Mouse (Mus musculus) E14TG2a.4 (cell line): ENCODE results near the gene Slc12a6.
"Not testable (repeated sequence)": the region's sequence is repeated elsewhere in the genome, so short reads cannot be mapped to it uniquely, and the experiment has no call there.

Experiments used
- H3K27me3 ChIP-seq: 2 replicates; pipeline ENCODE4 v1.6.1; 2014; ENCODE audit warnings: low read length, control low read depth; ENCODE audit not compliant: insufficient read depth
- H3K36me3 ChIP-seq: 2 replicates; pipeline ENCODE4 v1.6.1; 2014; ENCODE audit warnings: low read length, control low read depth; ENCODE audit not compliant: insufficient read depth
- H3K4me1 ChIP-seq: replicated peaks from 2 replicates; pipeline ENCODE4 v1.6.1; 2014; ENCODE audit warnings: low read depth, low read length, control low read depth
- H3K4me3 ChIP-seq: replicated peaks from 2 replicates; pipeline ENCODE4 v1.5.1; 2014; ENCODE audit warnings: mild to moderate bottlenecking, low read length
- H3K9me3 ChIP-seq: 2 replicates; pipeline ENCODE4 v1.6.1; 2014; ENCODE audit warnings: low read length, control low read depth
- CTCF ChIP-seq: conservative IDR thresholded peaks from 2 replicates; pipeline ENCODE4 v1.5.1; 2014; ENCODE audit warnings: low read length
- NANOG ChIP-seq: IDR thresholded peaks from 2 replicates; pipeline ENCODE4 v1.6.1; 2014; ENCODE audit warnings: borderline replicate concordance, low read length, mixed read lengths
- POU5F1 ChIP-seq: IDR thresholded peaks from 2 replicates; pipeline ENCODE4 v1.6.1; 2014; ENCODE audit warnings: low read length, borderline replicate concordance

The Slc12a6 gene

GRCm38 (mm10) chr2:112267547-112268269, 2.1 kb downstream of the Slc12a6 start:
- TF ChIP-seq POU5F1 (no peak), NANOG (no peak), CTCF (no peak)
- Histone ChIP-seq H3K36me3 (peaks cover 27% of the 10 kb centered on the region), H3K27me3 (no peaks in the 10 kb centered on the region)

GRCm38 (mm10) chr2:112270011-112270410, 4.4 kb downstream of the Slc12a6 start:
- Histone ChIP-seq H3K4me1 (peaks cover 22% of the 10 kb centered on the region), H3K9me3 (no peaks in the 10 kb centered on the region), H3K4me3 (no peak overlapping the region), H3K36me3 (peaks cover 5% of the 10 kb centered on the region; the same call in 1 of the 2 replicates), H3K27me3 (no peaks in the 10 kb centered on the region)
- TF ChIP-seq NANOG = no peak
- TF ChIP-seq CTCF = no peak
- TF ChIP-seq POU5F1 = no peak

More at GRCm38 (mm10) chr2:112267547-112268269, 2.1 kb downstream of the Slc12a6 start:
- Histone ChIP-seq H3K4me1 (peaks cover 45% of the 10 kb centered on the region), H3K9me3 (no peaks in the 10 kb centered on the region), H3K4me3 (no peak overlapping the region)

GRCm38 (mm10) chr2:112272909-112273308, 7.3 kb downstream of the Slc12a6 start:
- Histone ChIP-seq H3K27me3 (no peaks in the 10 kb centered on the region), H3K36me3 (0 out of 2 replicates have a peak, but pooled peaks cover 2% of the 10 kb centered on the region), H3K4me3 (no peak overlapping the region), H3K4me1 (0 out of 2 replicates have a peak, but pooled peaks cover 3% of the 10 kb centered on the region), H3K9me3 (no peaks in the 10 kb centered on the region)
- TF ChIP-seq POU5F1 (no peak), CTCF (no peak), NANOG (no peak)

- TF ChIP-seq NANOG = no peak
- TF ChIP-seq CTCF = no peak
- TF ChIP-seq POU5F1 = no peak
- no peaks in the 10 kb centered on the region for H3K27me3 ChIP-seq
- H3K4me1 ChIP-seq = 0 out of 2 replicates have a peak, but pooled peaks cover 3% of the 10 kb centered on the region
- H3K4me3 ChIP-seq = no peak overlapping the region
- no peaks in the 10 kb centered on the region for H3K9me3 ChIP-seq
- H3K36me3 ChIP-seq = 0 out of 2 replicates have a peak, but pooled peaks cover 2% of the 10 kb centered on the region
Measured at GRCm38 (mm10) chr2:112273474-112273873, 7.8 kb downstream of the Slc12a6 start.

- H3K4me1 ChIP-seq = no peaks in the 10 kb centered on the region
- no peaks in the 10 kb centered on the region for H3K9me3 ChIP-seq
- 0 out of 2 replicates have a peak, but pooled peaks cover 2% of the 10 kb centered on the region for H3K36me3 ChIP-seq
- H3K27me3 ChIP-seq = no peaks in the 10 kb centered on the region
- H3K4me3 ChIP-seq = no peak overlapping the region
- TF ChIP-seq POU5F1 (no peak), CTCF (no peak), NANOG (no peak)
Measured at GRCm38 (mm10) chr2:112276870-112277269, 11.2 kb downstream of the Slc12a6 start.

- no peak for TF ChIP-seq NANOG
- TF ChIP-seq CTCF = no peak
- no peak for TF ChIP-seq POU5F1
- no peaks in the 10 kb centered on the region for H3K36me3 ChIP-seq
Measured at GRCm38 (mm10) chr2:112282846-112283245, 17.2 kb downstream of the Slc12a6 start.

GRCm38 (mm10) chr2:112284363-112285030, 18.9 kb downstream of the Slc12a6 start:
- H3K4me3 ChIP-seq = peak overlapping the region; percentile 84
- TF ChIP-seq NANOG = no peak
- TF ChIP-seq POU5F1 = no peak
- TF ChIP-seq CTCF = no peak
- H3K9me3 ChIP-seq = no peaks in the 10 kb centered on the region
- H3K4me1 ChIP-seq = peaks cover 27% of the 10 kb centered on the region
- H3K36me3 ChIP-seq = no peaks in the 10 kb centered on the region
- no peaks in the 10 kb centered on the region for H3K27me3 ChIP-seq

More at GRCm38 (mm10) chr2:112282846-112283245, 17.2 kb downstream of the Slc12a6 start:
- H3K4me3 ChIP-seq = no peak overlapping the region
- no peaks in the 10 kb centered on the region for H3K27me3 ChIP-seq
- H3K4me1 ChIP-seq = peaks cover 22% of the 10 kb centered on the region
- H3K9me3 ChIP-seq = no peaks in the 10 kb centered on the region

- Histone ChIP-seq H3K36me3 (no peaks in the 10 kb centered on the region), H3K9me3 (no peaks in the 10 kb centered on the region), H3K4me1 (peaks cover 27% of the 10 kb centered on the region), H3K27me3 (no peaks in the 10 kb centered on the region), H3K4me3 (peak overlapping the region; percentile 84)
- no peak for TF ChIP-seq POU5F1
- no peak for TF ChIP-seq CTCF
- TF ChIP-seq NANOG = no peak
Measured at GRCm38 (mm10) chr2:112285031-112285390, 19.4 kb downstream of the Slc12a6 start.

GRCm38 (mm10) chr2:112286062-112286461, 20.4 kb downstream of the Slc12a6 start:
- not testable (repeated sequence) for H3K9me3 ChIP-seq, H3K4me3 ChIP-seq, H3K27me3 ChIP-seq, H3K36me3 ChIP-seq
- peaks cover 27% of the 10 kb centered on the region for H3K4me1 ChIP-seq
